Mouse (Mus musculus): ENCODE measurements around the gene Ppp2r5e. TPM values are rescaled to one million over a fixed set of nuclear protein-coding genes. Genes with fewer than 3 reads are reported as not detected.
A peak's percentile ranks its signal among the peaks of the same experiment; 100 is the strongest.

Gene Ppp2r5e
- polyA plus RNA-seq, 1 experiment: 4.2 TPM

GRCm38 (mm10) chr12:75519181-75519940 is 76.7 kb downstream of the Ppp2r5e start:
- Histone ChIP-seq H3K27me3 (ENCODE audit: control insufficient read depth) (no peaks in the 10 kb centered on the region), H3K4me3 (replicated peaks) (no peak overlapping the region), H3K36me3 (ENCODE audit: control insufficient read depth) (peaks cover 12% of the 10 kb centered on the region), H3K9me3 (ENCODE audit: control insufficient read depth, low read length) (no peaks in the 10 kb centered on the region), H3K4me1 (ENCODE audit: control insufficient read depth) (peaks cover 46% of the 10 kb centered on the region)
- TF ChIP-seq TAL1 (IDR thresholded peaks at IDR 0.05; ENCODE audit: low read length): no peak
- TF ChIP-seq GATA1 (IDR thresholded peaks at IDR 0.05; ENCODE audit: low read length): no peak

- Histone ChIP-seq H3K4me1 (ENCODE audit: control insufficient read depth) (peaks cover 26% of the 10 kb centered on the region), H3K4me3 (replicated peaks) (peak overlapping the region; percentile 13)
- TF ChIP-seq GATA1 (IDR thresholded peaks at IDR 0.05; ENCODE audit: low read length): no peak
- TF ChIP-seq TAL1 (IDR thresholded peaks at IDR 0.05; ENCODE audit: low read length): no peak
Observed at GRCm38 (mm10) chr12:75515301-75515906, 80.6 kb downstream of the Ppp2r5e start.

GRCm38 (mm10) chr12:75511520-75511919 is 84.5 kb downstream of the Ppp2r5e start:
- H3K27me3 ChIP-seq (ENCODE audit: control insufficient read depth): no peaks in the 10 kb centered on the region
- peaks cover 32% of the 10 kb centered on the region for H3K36me3 ChIP-seq (ENCODE audit: control insufficient read depth)
- H3K4me1 ChIP-seq (ENCODE audit: control insufficient read depth): peaks cover 11% of the 10 kb centered on the region
- H3K4me3 ChIP-seq (replicated peaks): no peak overlapping the region
- no peaks in the 10 kb centered on the region for H3K9me3 ChIP-seq (ENCODE audit: control insufficient read depth, low read length)
- TF ChIP-seq TAL1 (IDR thresholded peaks at IDR 0.05; ENCODE audit: low read length) (no peak), GATA1 (IDR thresholded peaks at IDR 0.05; ENCODE audit: low read length) (no peak)

More at GRCm38 (mm10) chr12:75515301-75515906, 80.6 kb downstream of the Ppp2r5e start:
- H3K27me3 ChIP-seq (ENCODE audit: control insufficient read depth): no peaks in the 10 kb centered on the region
- H3K9me3 ChIP-seq (ENCODE audit: control insufficient read depth, low read length): no peaks in the 10 kb centered on the region
- H3K36me3 ChIP-seq (ENCODE audit: control insufficient read depth): peaks cover 29% of the 10 kb centered on the region

GRCm38 (mm10) chr12:75504991-75505650 is 90.9 kb downstream of the Ppp2r5e start:
- Histone ChIP-seq H3K4me3 (replicated peaks) (no peak overlapping the region), H3K4me1 (ENCODE audit: control insufficient read depth) (peaks cover 9% of the 10 kb centered on the region), H3K36me3 (ENCODE audit: control insufficient read depth) (peaks cover 3% of the 10 kb centered on the region), H3K9me3 (ENCODE audit: control insufficient read depth, low read length) (no peaks in the 10 kb centered on the region), H3K27me3 (ENCODE audit: control insufficient read depth) (no peaks in the 10 kb centered on the region)
- TF ChIP-seq GATA1 (IDR thresholded peaks at IDR 0.05; ENCODE audit: low read length) (no peak), TAL1 (IDR thresholded peaks at IDR 0.05; ENCODE audit: low read length) (no peak)

- TF ChIP-seq GATA1 (IDR thresholded peaks at IDR 0.05; ENCODE audit: low read length): no peak
- TF ChIP-seq TAL1 (IDR thresholded peaks at IDR 0.05; ENCODE audit: low read length): no peak
- H3K9me3 ChIP-seq (ENCODE audit: control insufficient read depth, low read length): no peaks in the 10 kb centered on the region
- no peaks in the 10 kb centered on the region for H3K27me3 ChIP-seq (ENCODE audit: control insufficient read depth)
- peaks cover 12% of the 10 kb centered on the region for H3K4me1 ChIP-seq (ENCODE audit: control insufficient read depth)
- H3K36me3 ChIP-seq (ENCODE audit: control insufficient read depth): no peaks in the 10 kb centered on the region; the same call in 1 of the 2 replicates
- H3K4me3 ChIP-seq (replicated peaks): no peak overlapping the region
Observed at GRCm38 (mm10) chr12:75502664-75503063, 93.4 kb downstream of the Ppp2r5e start.

- no peaks in the 10 kb centered on the region for H3K9me3 ChIP-seq (ENCODE audit: control insufficient read depth, low read length)
- H3K36me3 ChIP-seq (ENCODE audit: control insufficient read depth): peaks cover 8% of the 10 kb centered on the region
- no peaks in the 10 kb centered on the region for H3K27me3 ChIP-seq (ENCODE audit: control insufficient read depth)
- TF ChIP-seq TAL1 (IDR thresholded peaks at IDR 0.05; ENCODE audit: low read length): no peak
- TF ChIP-seq GATA1 (IDR thresholded peaks at IDR 0.05; ENCODE audit: low read length): no peak
- no peak overlapping the region for H3K4me3 ChIP-seq (replicated peaks)
- H3K4me1 ChIP-seq (ENCODE audit: control insufficient read depth): peaks cover 11% of the 10 kb centered on the region
Observed at GRCm38 (mm10) chr12:75497698-75498097, 98.3 kb downstream of the Ppp2r5e start.

- Histone ChIP-seq H3K27me3 (ENCODE audit: control insufficient read depth) (no peaks in the 10 kb centered on the region), H3K4me3 (replicated peaks) (no peak overlapping the region), H3K9me3 (ENCODE audit: control insufficient read depth, low read length) (no peaks in the 10 kb centered on the region), H3K36me3 (ENCODE audit: control insufficient read depth) (peaks cover 10% of the 10 kb centered on the region), H3K4me1 (ENCODE audit: control insufficient read depth) (peaks cover 11% of the 10 kb centered on the region)
- TF ChIP-seq GATA1 (IDR thresholded peaks at IDR 0.05; ENCODE audit: low read length) (no peak), TAL1 (IDR thresholded peaks at IDR 0.05; ENCODE audit: low read length) (no peak)
Observed at GRCm38 (mm10) chr12:75495636-75496035, 100.4 kb downstream of the Ppp2r5e start.

- H3K27me3 ChIP-seq (ENCODE audit: control insufficient read depth): no peaks in the 10 kb centered on the region
- peaks cover 14% of the 10 kb centered on the region for H3K36me3 ChIP-seq (ENCODE audit: control insufficient read depth)
- no peak for TF ChIP-seq TAL1 (IDR thresholded peaks at IDR 0.05; ENCODE audit: low read length)
- TF ChIP-seq GATA1 (IDR thresholded peaks at IDR 0.05; ENCODE audit: low read length): no peak
- no peak overlapping the region for H3K4me3 ChIP-seq (replicated peaks)
- H3K4me1 ChIP-seq (ENCODE audit: control insufficient read depth): peaks cover 11% of the 10 kb centered on the region
- H3K9me3 ChIP-seq (ENCODE audit: control insufficient read depth, low read length): no peaks in the 10 kb centered on the region
Observed at GRCm38 (mm10) chr12:75494643-75495042, 101.4 kb downstream of the Ppp2r5e start.

All from erythroblast, embryonic 14.5 days (primary cell).